Mouse (Mus musculus): ENCODE measurements around the gene Slc30a4. TPM values are rescaled to one million over a fixed set of nuclear protein-coding genes. Genes with fewer than 3 reads are reported as not detected.

Gene Slc30a4
- 10 to 100 TPM; 45.9 to 48.5 TPM for total RNA-seq (2021)
- long read RNA-seq, experiment 1, full-length matches to known transcripts = 35 of 44 reads
- long read RNA-seq, experiment 1, partial matches to known transcripts = 1 of 44 reads
- long read RNA-seq, experiment 1, other reads (novel, unspliced or antisense) = 8 of 44 reads
- long read RNA-seq, experiment 2, full-length matches to known transcripts = 35 of 41 reads
- long read RNA-seq, experiment 2, partial matches to known transcripts = 0 of 41 reads
- long read RNA-seq, experiment 2, other reads (novel, unspliced or antisense) = 6 of 41 reads

DNA sequence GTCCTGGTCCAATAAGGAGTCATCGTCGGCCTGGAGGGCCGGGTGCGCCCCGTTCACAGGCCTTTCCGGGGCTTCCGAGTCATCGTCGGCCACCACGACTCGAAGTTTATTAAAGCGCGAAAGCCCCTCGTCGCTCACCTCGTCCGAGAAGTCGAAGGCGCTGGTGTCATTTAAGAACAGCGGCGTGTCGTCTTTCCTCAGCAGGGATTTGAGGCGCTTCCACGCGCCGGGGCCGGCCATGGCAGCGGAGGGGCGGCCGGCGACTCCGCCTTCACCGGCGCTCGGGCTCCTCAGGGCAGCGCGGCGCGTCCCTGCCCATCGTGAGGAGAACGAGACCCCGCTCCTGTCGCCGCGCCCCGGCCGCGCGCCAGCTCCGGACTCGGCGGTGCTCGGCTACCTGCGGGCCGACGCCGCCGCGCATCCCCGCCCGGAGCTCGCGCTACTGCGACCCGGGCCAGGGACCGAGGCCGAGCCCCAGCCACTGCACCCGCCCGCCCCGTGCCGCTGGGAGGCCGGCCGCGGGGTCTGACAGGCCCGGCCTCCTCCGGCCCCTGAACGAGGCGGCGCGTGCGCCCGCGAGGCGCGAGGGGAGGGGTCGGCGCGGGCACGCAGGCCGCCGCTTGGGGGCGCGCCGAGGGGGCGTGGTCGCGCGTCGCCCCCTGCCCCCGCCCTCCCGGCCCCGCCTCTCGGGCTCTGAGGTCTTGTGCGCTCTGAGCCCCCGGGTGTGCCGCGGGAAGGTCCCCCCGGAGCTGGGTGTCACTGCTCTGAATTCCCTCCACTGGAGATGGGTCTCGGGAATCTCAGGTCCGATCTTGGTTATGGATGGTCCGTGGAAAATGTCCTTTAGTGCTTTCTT, at the start of gene Slc30a4:
Slc30a4 (minus strand) TSS at position 483 of the 856 bp plus-strand sequence.
- H3K27ac ChIP-seq = peak within 1 kb of the TSS; percentile 85
- intact Hi-C loops (cut with DNase I) = loop anchor here (2.0 to 5.0 kb wide), 3 partner anchors 20 to 325 kb away; partner anchors contain the start of gene Bloc1s6
- H3K4me3 ChIP-seq = peak within 1 kb of the TSS; percentile 92
- peak; percentile 77 to 81 for DNase-seq (ENCODE audit: extremely low spot score in 1 of 2, low spot score in 2 of 2)
- TF ChIP-seq CTCF (IDR thresholded peaks at IDR 0.05) = peak; percentile 5; the same call in 1 of the 2 replicates

DNA sequence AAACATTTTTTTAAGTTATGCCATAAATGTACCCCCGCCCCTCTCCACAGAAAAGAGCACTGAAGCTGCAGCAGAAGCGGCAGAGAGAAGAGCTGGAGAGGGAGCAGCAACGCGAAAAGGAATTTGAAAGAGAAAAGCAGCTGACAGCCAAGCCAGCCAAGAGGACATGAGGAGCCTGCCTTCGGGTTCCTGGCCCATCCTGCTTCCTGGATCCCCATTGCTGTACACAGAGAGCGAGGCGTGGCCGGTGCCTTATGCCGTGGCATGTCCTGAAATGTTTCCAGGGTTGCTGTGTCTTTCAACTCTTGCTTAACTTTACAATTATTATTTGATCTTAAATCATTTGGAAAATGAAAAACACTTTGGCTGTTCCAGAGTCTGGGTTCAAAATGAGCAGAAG, 44.0 kb upstream of the Slc30a4 start:
- no peak overlapping the region for H3K4me3 ChIP-seq
- H3K27ac ChIP-seq = no peak overlapping the region
- intact Hi-C loops (cut with DNase I) = no loop called here
- no peak for DNase-seq (ENCODE audit: extremely low spot score in 1 of 2, low spot score in 2 of 2)
- no peak for TF ChIP-seq CTCF (IDR thresholded peaks at IDR 0.05)

GRCm38 (mm10) chr2:122739023-122739422, 36.6 kb upstream of the Slc30a4 start:
- Histone ChIP-seq H3K27ac (peak overlapping the region; percentile 98), H3K4me3 (peak overlapping the region; percentile 100)
- intact Hi-C loops (cut with DNase I) = loop anchor here (2.0 kb wide), 2 partner anchors 36 to 362 kb away; partner anchors contain the start of gene Slc30a4
- TF ChIP-seq CTCF (IDR thresholded peaks at IDR 0.05) = no peak
- no peak for DNase-seq (ENCODE audit: extremely low spot score in 1 of 2, low spot score in 2 of 2)

DNA sequence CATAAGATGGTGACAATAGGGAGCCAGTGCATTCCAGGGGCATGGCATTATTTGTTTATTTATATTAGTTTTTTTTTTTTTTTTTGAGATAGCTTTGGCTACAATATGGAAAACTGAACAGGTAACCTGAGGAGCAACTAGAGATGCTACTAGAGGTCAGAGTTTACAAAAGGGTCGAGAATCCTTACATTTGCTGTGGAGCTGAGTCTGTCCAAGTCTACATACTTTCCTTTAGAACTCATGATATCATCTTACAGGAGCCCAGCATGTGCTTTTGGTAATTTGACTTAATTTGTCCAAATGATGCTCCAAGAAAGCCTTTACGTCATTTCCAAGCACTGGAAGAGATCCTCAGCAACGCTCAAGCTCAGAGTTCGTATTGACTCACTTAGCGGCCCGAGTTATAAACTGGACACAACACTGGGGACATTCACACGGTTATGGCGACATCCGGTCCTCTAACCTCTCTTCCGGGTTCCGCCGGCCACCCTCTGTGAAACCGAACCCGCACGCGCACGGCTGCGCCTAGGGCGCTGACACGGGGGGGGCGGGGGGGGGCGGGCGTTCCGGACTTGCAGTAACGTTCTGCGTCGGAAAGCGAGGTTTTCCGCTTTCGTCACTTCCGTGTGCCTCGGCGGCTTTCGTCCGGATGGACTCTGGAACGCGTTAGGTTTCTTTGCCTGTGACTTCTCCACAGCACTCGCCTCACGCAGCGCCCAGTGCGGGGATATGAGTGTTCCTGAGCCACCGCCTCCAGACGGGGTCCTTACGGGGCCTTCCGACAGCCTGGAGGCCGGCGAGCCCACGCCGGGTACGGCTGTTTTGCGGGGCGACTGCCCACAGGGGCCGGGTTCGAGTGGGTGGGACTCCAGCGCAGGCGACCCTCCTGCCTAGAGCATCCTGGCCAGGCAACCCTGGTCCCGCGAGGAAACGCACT, 35.7 kb upstream of the Slc30a4 start, which contains the start of gene Bloc1s6:
Bloc1s6 (plus strand) TSS at position 610 of the 937 bp plus-strand sequence.
- Histone ChIP-seq H3K4me3 (peak within 1 kb of the TSS; percentile 100), H3K27ac (peak within 1 kb of the TSS; percentile 98)
- DNase-seq (ENCODE audit: extremely low spot score in 1 of 2, low spot score in 2 of 2) = peak; percentile 87 to 91
- no peak for TF ChIP-seq CTCF (IDR thresholded peaks at IDR 0.05)
- intact Hi-C loops (cut with DNase I) = loop anchor here (2.0 kb wide), 2 partner anchors 35 to 361 kb away; partner anchors contain the start of gene Slc30a4

DNA sequence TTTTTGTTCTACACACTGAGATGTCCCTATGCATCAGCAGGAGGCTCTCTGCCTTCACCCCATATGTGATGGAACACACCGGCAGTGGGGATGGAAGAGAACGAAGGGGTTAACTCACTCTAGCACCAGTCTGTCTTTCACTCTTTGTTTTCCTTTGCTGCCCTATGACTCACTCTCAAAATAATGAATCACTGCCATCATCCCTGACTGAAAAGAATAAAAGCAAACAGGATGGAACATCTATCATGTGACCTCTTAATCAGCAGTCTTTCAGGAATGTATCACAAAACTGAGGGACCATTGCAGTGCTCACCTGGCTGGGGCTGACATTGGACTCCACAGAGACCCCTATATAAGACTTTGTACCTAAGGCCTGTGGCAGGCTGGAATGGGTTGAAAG, 29.0 kb upstream of the Slc30a4 start:
- no peak overlapping the region for H3K4me3 ChIP-seq
- intact Hi-C loops (cut with DNase I) = no loop called here
- H3K27ac ChIP-seq = no peak overlapping the region
- TF ChIP-seq CTCF (IDR thresholded peaks at IDR 0.05) = no peak
- DNase-seq (ENCODE audit: extremely low spot score in 1 of 2, low spot score in 2 of 2) = no peak

DNA sequence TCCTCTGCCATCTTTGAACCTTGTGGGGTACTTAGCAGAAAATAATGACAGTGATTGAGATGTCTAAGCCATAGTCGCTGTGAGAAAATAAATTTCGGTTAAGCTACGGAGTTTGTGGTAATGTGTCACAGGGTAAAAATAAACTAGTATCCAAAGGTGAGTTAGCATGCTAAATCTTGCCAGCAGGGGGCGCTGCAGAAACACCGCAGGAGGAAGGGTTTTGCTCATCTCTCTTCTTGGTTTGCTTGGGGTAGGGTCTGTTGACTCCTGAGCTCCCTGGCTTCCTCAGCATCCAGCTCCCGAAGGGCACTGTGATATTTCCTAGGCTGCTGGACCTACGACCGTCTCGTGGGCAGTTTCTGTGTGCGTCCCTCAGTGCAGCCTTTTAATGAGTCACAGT, 23.1 kb upstream of the Slc30a4 start:
- H3K27ac ChIP-seq = no peak overlapping the region
- DNase-seq (ENCODE audit: extremely low spot score in 1 of 2, low spot score in 2 of 2) = no peak
- peak; percentile 58 for TF ChIP-seq CTCF (IDR thresholded peaks at IDR 0.05)
- intact Hi-C loops (cut with DNase I) = no loop called here
- no peak overlapping the region for H3K4me3 ChIP-seq

DNA sequence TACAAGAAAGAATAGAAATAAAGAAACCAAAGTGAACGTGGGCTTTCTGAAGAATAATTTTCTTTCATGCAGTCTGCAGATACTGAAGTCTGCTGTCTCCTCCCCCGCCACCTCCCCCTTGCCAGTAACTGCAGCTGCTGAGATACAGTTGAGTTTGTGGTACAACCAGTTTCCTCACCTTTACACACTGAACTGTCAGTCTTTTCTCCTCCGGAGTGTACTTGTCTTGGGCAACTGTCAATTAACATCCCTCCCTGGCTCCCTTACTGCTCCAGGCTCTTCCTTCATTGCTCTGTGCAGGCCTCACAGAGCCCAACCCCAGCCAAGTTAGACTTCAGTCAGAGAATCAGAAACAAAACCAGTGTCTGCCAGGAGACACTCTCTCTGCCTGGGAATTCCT, 18.1 kb upstream of the Slc30a4 start:
- Histone ChIP-seq H3K27ac (no peak overlapping the region), H3K4me3 (no peak overlapping the region)
- no peak for TF ChIP-seq CTCF (IDR thresholded peaks at IDR 0.05)
- intact Hi-C loops (cut with DNase I) = no loop called here
- DNase-seq (ENCODE audit: extremely low spot score in 1 of 2, low spot score in 2 of 2) = no peak

DNA sequence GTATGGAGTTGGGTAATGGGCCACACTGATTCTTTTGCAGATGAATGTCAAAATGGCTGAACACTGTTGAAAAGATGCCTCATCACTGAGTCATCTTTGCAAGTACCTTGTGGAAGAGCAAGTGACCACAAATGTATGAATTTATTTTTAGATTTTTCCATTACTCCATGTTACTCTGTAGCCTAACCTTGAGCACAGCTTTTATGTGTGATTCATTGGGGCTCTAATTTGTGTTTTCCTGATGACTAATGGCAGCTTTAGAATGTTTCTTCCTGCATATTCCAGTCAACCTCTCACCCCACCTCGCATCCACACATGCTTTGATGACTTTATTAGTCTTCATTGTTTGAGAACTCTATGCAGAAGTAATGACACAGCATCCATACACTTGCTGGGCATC, 16.8 kb upstream of the Slc30a4 start:
- no peak for TF ChIP-seq CTCF (IDR thresholded peaks at IDR 0.05)
- Histone ChIP-seq H3K4me3 (no peak overlapping the region), H3K27ac (no peak overlapping the region)
- DNase-seq (ENCODE audit: extremely low spot score in 1 of 2, low spot score in 2 of 2) = no peak
- intact Hi-C loops (cut with DNase I) = no loop called here

GRCm38 (mm10) chr2:122716301-122716842, 13.9 kb upstream of the Slc30a4 start:
- no peak for DNase-seq (ENCODE audit: extremely low spot score in 1 of 2, low spot score in 2 of 2)
- intact Hi-C loops (cut with DNase I) = no loop called here
- Histone ChIP-seq H3K27ac (no peak overlapping the region), H3K4me3 (no peak overlapping the region)
- no peak for TF ChIP-seq CTCF (IDR thresholded peaks at IDR 0.05)

GRCm38 (mm10) chr2:122715148-122715692, 12.8 kb upstream of the Slc30a4 start:
- intact Hi-C loops (cut with DNase I) = no loop called here
- no peak for TF ChIP-seq CTCF (IDR thresholded peaks at IDR 0.05)
- no peak overlapping the region for H3K4me3 ChIP-seq

GRCm38 (mm10) chr2:122712848-122713247, 10.4 kb upstream of the Slc30a4 start:
- Histone ChIP-seq H3K4me3 (no peak overlapping the region), H3K27ac (no peak overlapping the region)
- intact Hi-C loops (cut with DNase I) = no loop called here
- no peak for DNase-seq (ENCODE audit: extremely low spot score in 1 of 2, low spot score in 2 of 2)
- no peak for TF ChIP-seq CTCF (IDR thresholded peaks at IDR 0.05)

More at GRCm38 (mm10) chr2:122715148-122715692, 12.8 kb upstream of the Slc30a4 start:
- DNase-seq (ENCODE audit: extremely low spot score in 1 of 2, low spot score in 2 of 2) = no peak
- no peak overlapping the region for H3K27ac ChIP-seq

Measured in left cerebral cortex, adult 2 months (tissue).